Mouse (Mus musculus): ENCODE data around the gene Kcnk15.

Gene Kcnk15

GRCm38 (mm10) chr2:163876830-163877498 is 23.5 kb downstream of the Kcnk15 start:
- DNase-seq: no peak

GRCm38 (mm10) chr2:163880891-163881290 is 27.4 kb downstream of the Kcnk15 start:
- peak; percentile 78 for DNase-seq

GRCm38 (mm10) chr2:163882859-163883652 is 29.6 kb downstream of the Kcnk15 start:
- no peak for DNase-seq

GRCm38 (mm10) chr2:163889411-163889810 is 36.0 kb downstream of the Kcnk15 start:
- DNase-seq: no peak

- no peak for DNase-seq
Observed at GRCm38 (mm10) chr2:163890586-163890985, 37.1 kb downstream of the Kcnk15 start.

GRCm38 (mm10) chr2:163891271-163891670 is 37.8 kb downstream of the Kcnk15 start:
- DNase-seq: no peak

GRCm38 (mm10) chr2:163893446-163894370 is 40.3 kb downstream of the Kcnk15 start:
- DNase-seq: no peak

GRCm38 (mm10) chr2:163895156-163895555 is 41.7 kb downstream of the Kcnk15 start:
- DNase-seq: no peak

GRCm38 (mm10) chr2:163897026-163897425 is 43.6 kb downstream of the Kcnk15 start:
- no peak for DNase-seq

GRCm38 (mm10) chr2:163897988-163898535 is 44.6 kb downstream of the Kcnk15 start:
- DNase-seq: peak; percentile 74

GRCm38 (mm10) chr2:163899910-163900411 is 46.5 kb downstream of the Kcnk15 start:
- DNase-seq: peak; percentile 71

GRCm38 (mm10) chr2:163901043-163901442 is 47.6 kb downstream of the Kcnk15 start:
- no peak for DNase-seq

GRCm38 (mm10) chr2:163902448-163902847 is 49.0 kb downstream of the Kcnk15 start:
- DNase-seq: no peak

- DNase-seq: peak; percentile 82
Observed at GRCm38 (mm10) chr2:163903461-163903860, 50.0 kb downstream of the Kcnk15 start.

GRCm38 (mm10) chr2:163904323-163904722 is 50.9 kb downstream of the Kcnk15 start:
- DNase-seq: peak; percentile 84

GRCm38 (mm10) chr2:163907131-163907530 is 53.7 kb downstream of the Kcnk15 start:
- no peak for DNase-seq
